Mouse (Mus musculus) midbrain, embryonic 10.5 days (tissue): ENCODE results near the gene Rimkla. TPM values are rescaled to one million over a fixed set of nuclear protein-coding genes. Genes with fewer than 3 reads are reported as not detected.

Experiments used
- DNase-seq: peaks from one replicate; pipeline ENCODE4 v3.0.0-alpha.2; 2017; ENCODE audit warnings: low spot score
- H3K27ac ChIP-seq: fragments of 300-500 bp; sonication (generic); replicated peaks from 2 replicates; pipeline ENCODE4 v1.5.1; 2016; ENCODE audit warnings: mild to moderate bottlenecking
- H3K27me3 ChIP-seq: fragments of 300-500 bp; sonication (generic); 2 replicates; pipeline ENCODE4 v1.6.1; 2016; ENCODE audit warnings: low read depth, mild to moderate bottlenecking; ENCODE audit not compliant: poor library complexity, severe bottlenecking
- H3K36me3 ChIP-seq: fragments of 300-500 bp; sonication (generic); 2 replicates; pipeline ENCODE4 v1.6.1; 2016; ENCODE audit warnings: mild to moderate bottlenecking, moderate library complexity
- H3K4me1 ChIP-seq: fragments of 300-500 bp; sonication (generic); 2 replicates; pipeline ENCODE4 v1.6.1; 2016
- H3K4me3 ChIP-seq: fragments of 300-500 bp; sonication (generic); 2 replicates; pipeline ENCODE4 v1.5.1; 2016; ENCODE audit warnings: mild to moderate bottlenecking, moderate library complexity
- H3K9me3 ChIP-seq: fragments of 300-500 bp; sonication (generic); replicated peaks from 2 replicates; pipeline ENCODE4 v1.6.1; 2016; ENCODE audit warnings: mild to moderate bottlenecking
- WGBS: fragments of 180-500 bp; shearing (Covaris S2); methylation state at CpG from one replicate; pipeline ENCODE4 v1.1.7; 2016; 5-methylcytosine and 5-hydroxymethylcytosine counted together
- polyA plus RNA-seq: library from polyadenylated mRNA; unstranded; fragments of >200 nt; fragmentation: Nextera tagmentation; extraction: Ambion mirVana; gene quantifications from 2 replicates; pipeline ENCODE4 v1.2.1, GENCODE M21; 2016

Gene Rimkla
- polyA plus RNA-seq, 1 experiment from 2014 or later = 3.8 TPM

GRCm38 (mm10) chr4:119512731-119513141 is 20.3 kb upstream of the Rimkla start:
- no peaks in the 10 kb centered on the region for H3K4me1 ChIP-seq
- H3K27ac ChIP-seq = no peak overlapping the region
- WGBS = 82% methylated on average over 3 of the region's 3 CpGs
- no peak for DNase-seq
- H3K27me3 ChIP-seq = no peaks in the 10 kb centered on the region
- no peaks in the 10 kb centered on the region for H3K9me3 ChIP-seq
- no peak overlapping the region for H3K4me3 ChIP-seq
- no peaks in the 10 kb centered on the region for H3K36me3 ChIP-seq

GRCm38 (mm10) chr4:119511591-119511990 is 19.2 kb upstream of the Rimkla start:
- H3K4me1 ChIP-seq = no peaks in the 10 kb centered on the region
- no peak overlapping the region for H3K4me3 ChIP-seq
- H3K27me3 ChIP-seq = no peaks in the 10 kb centered on the region
- H3K9me3 ChIP-seq = no peaks in the 10 kb centered on the region
- H3K27ac ChIP-seq = no peak overlapping the region
- no peaks in the 10 kb centered on the region for H3K36me3 ChIP-seq
- 63% methylated on average over 2 of the region's 2 CpGs for WGBS
- DNase-seq = no peak

- Histone ChIP-seq H3K27me3 (peaks cover 22% of the 10 kb centered on the region), H3K36me3 (no peaks in the 10 kb centered on the region), H3K27ac (no peak overlapping the region), H3K4me1 (no peaks in the 10 kb centered on the region), H3K9me3 (no peaks in the 10 kb centered on the region), H3K4me3 (no peak overlapping the region)
- DNase-seq = no peak
- WGBS = 74% methylated on average over 5 of the region's 5 CpGs
Measured at GRCm38 (mm10) chr4:119498319-119498848, 6.0 kb upstream of the Rimkla start.

GRCm38 (mm10) chr4:119492933-119493327 is 502 bp upstream of the Rimkla start:
- Histone ChIP-seq H3K9me3 (no peaks in the 10 kb centered on the region), H3K4me3 (peak overlapping the region; percentile 73), H3K36me3 (no peaks in the 10 kb centered on the region), H3K27ac (peak overlapping the region; percentile 86), H3K4me1 (peaks cover 17% of the 10 kb centered on the region), H3K27me3 (peaks cover 49% of the 10 kb centered on the region)
- 36% methylated on average over 10 of the region's 10 CpGs for WGBS
- no peak for DNase-seq

GRCm38 (mm10) chr4:119490806-119491205 is 1.6 kb downstream of the Rimkla start:
- no peak overlapping the region for H3K27ac ChIP-seq
- H3K27me3 ChIP-seq = peaks cover 44% of the 10 kb centered on the region
- peak; percentile 30 for DNase-seq
- no peaks in the 10 kb centered on the region for H3K36me3 ChIP-seq
- H3K9me3 ChIP-seq = no peaks in the 10 kb centered on the region
- H3K4me3 ChIP-seq = no peak overlapping the region
- H3K4me1 ChIP-seq = peaks cover 17% of the 10 kb centered on the region
- 82% methylated on average over 3 of the region's 3 CpGs for WGBS

GRCm38 (mm10) chr4:119489666-119490065 is 2.8 kb downstream of the Rimkla start:
- no peaks in the 10 kb centered on the region for H3K9me3 ChIP-seq
- no peak overlapping the region for H3K27ac ChIP-seq
- no peak overlapping the region for H3K4me3 ChIP-seq
- 91% methylated on average over 10 of the region's 10 CpGs for WGBS
- H3K36me3 ChIP-seq = no peaks in the 10 kb centered on the region
- peaks cover 17% of the 10 kb centered on the region for H3K4me1 ChIP-seq
- no peak for DNase-seq
- peaks cover 40% of the 10 kb centered on the region for H3K27me3 ChIP-seq

- Histone ChIP-seq H3K27ac (no peak overlapping the region), H3K4me1 (no peaks in the 10 kb centered on the region), H3K36me3 (no peaks in the 10 kb centered on the region), H3K4me3 (no peak overlapping the region), H3K9me3 (no peaks in the 10 kb centered on the region), H3K27me3 (no peaks in the 10 kb centered on the region)
- WGBS = 87% methylated on average over 7 of the region's 7 CpGs
- DNase-seq = no peak
Measured at GRCm38 (mm10) chr4:119484882-119485281, 7.5 kb downstream of the Rimkla start.

GRCm38 (mm10) chr4:119483051-119483450 is 9.4 kb downstream of the Rimkla start:
- no peak overlapping the region for H3K4me3 ChIP-seq
- no peak for DNase-seq
- H3K27me3 ChIP-seq = no peaks in the 10 kb centered on the region
- no peak overlapping the region for H3K27ac ChIP-seq
- H3K36me3 ChIP-seq = no peaks in the 10 kb centered on the region
- no peaks in the 10 kb centered on the region for H3K9me3 ChIP-seq
- no peaks in the 10 kb centered on the region for H3K4me1 ChIP-seq
- 56% methylated on average over 9 of the region's 9 CpGs for WGBS

- DNase-seq = no peak
- Histone ChIP-seq H3K27me3 (no peaks in the 10 kb centered on the region), H3K27ac (no peak overlapping the region), H3K9me3 (no peaks in the 10 kb centered on the region), H3K4me3 (no peak overlapping the region), H3K36me3 (no peaks in the 10 kb centered on the region), H3K4me1 (no peaks in the 10 kb centered on the region)
- WGBS = 65% methylated on average over 5 of the region's 5 CpGs
Measured at GRCm38 (mm10) chr4:119473150-119473549, 19.3 kb downstream of the Rimkla start.

- H3K36me3 ChIP-seq = no peaks in the 10 kb centered on the region
- no peaks in the 10 kb centered on the region for H3K9me3 ChIP-seq
- DNase-seq = no peak
- no peaks in the 10 kb centered on the region for H3K27me3 ChIP-seq
- H3K27ac ChIP-seq = no peak overlapping the region
- WGBS = 92% methylated on average over 9 of the region's 9 CpGs
- H3K4me1 ChIP-seq = no peaks in the 10 kb centered on the region
- no peak overlapping the region for H3K4me3 ChIP-seq
Measured at GRCm38 (mm10) chr4:119472545-119472944, 19.9 kb downstream of the Rimkla start.

GRCm38 (mm10) chr4:119467720-119468380 is 24.6 kb downstream of the Rimkla start:
- H3K27me3 ChIP-seq = no peaks in the 10 kb centered on the region
- no peak overlapping the region for H3K4me3 ChIP-seq
- no peaks in the 10 kb centered on the region for H3K36me3 ChIP-seq
- DNase-seq = no peak
- 93% methylated on average over 16 of the region's 16 CpGs for WGBS
- H3K9me3 ChIP-seq = no peaks in the 10 kb centered on the region
- no peak overlapping the region for H3K27ac ChIP-seq
- H3K4me1 ChIP-seq = no peaks in the 10 kb centered on the region

GRCm38 (mm10) chr4:119465841-119466240 is 26.6 kb downstream of the Rimkla start:
- H3K36me3 ChIP-seq = no peaks in the 10 kb centered on the region
- no peak overlapping the region for H3K4me3 ChIP-seq
- no peak overlapping the region for H3K27ac ChIP-seq
- 87% methylated on average over 5 of the region's 5 CpGs for WGBS
- H3K4me1 ChIP-seq = 0 out of 2 replicates have a peak, but pooled peaks cover 5% of the 10 kb centered on the region
- DNase-seq = no peak
- H3K9me3 ChIP-seq = no peaks in the 10 kb centered on the region
- no peaks in the 10 kb centered on the region for H3K27me3 ChIP-seq

GRCm38 (mm10) chr4:119463756-119464419 is 28.5 kb downstream of the Rimkla start:
- no peaks in the 10 kb centered on the region for H3K9me3 ChIP-seq
- peaks cover 8% of the 10 kb centered on the region; the same call in 1 of the 2 replicates for H3K4me1 ChIP-seq
- WGBS = 87% methylated on average over 13 of the region's 13 CpGs
- no peak overlapping the region for H3K4me3 ChIP-seq
- H3K36me3 ChIP-seq = no peaks in the 10 kb centered on the region
- no peak for DNase-seq
- no peak overlapping the region for H3K27ac ChIP-seq
- H3K27me3 ChIP-seq = no peaks in the 10 kb centered on the region
